Mouse (Mus musculus) Patski (cell line): ENCODE measurements around the gene Hoxd1. TPM values are rescaled to one million over a fixed set of nuclear protein-coding genes. Genes with fewer than 3 reads are reported as not detected.

Source experiments
- ATAC-seq: fragments of 100-300 bp; one replicate; pipeline ENCODE4 v1.8.0; 2021
- CTCF ChIA-PET: fragments of 350-600 bp; sonication (Branson Sonifier 250); formaldehyde crosslinking; loops from one replicate; lab custom pipeline; 2022; ENCODE audit warnings: inconsistent platforms; lab: Charles Lee
- POLR2A ChIA-PET: fragments of 350-600 bp; sonication (Branson Sonifier 250); formaldehyde crosslinking; loops from one replicate; lab custom pipeline; 2022; ENCODE audit warnings: antibody characterized with exemption, inconsistent platforms; lab: Charles Lee
- DNase-seq: peaks from one replicate; pipeline ENCODE4 v3.0.0-alpha.2; 2011; ENCODE audit warnings: low read depth, low spot score
- H3K27me3 ChIP-seq: fragments of 371-371 bp; one replicate; pipeline ENCODE4 v1.5.1; 2021
- CTCF ChIP-seq: fragments of 100-300 bp; IDR thresholded peaks from one replicate; pipeline ENCODE4 v1.5.1; 2021
- in situ Hi-C: fragments of 300-500 bp; cut with MboI; formaldehyde crosslinking; loops from 3 replicates; pipeline ENCODE4 v1.11.1; 2018; ENCODE audit warnings: low pct_unique_long_range_greater_than_20kb, mixed read lengths
- polyA plus RNA-seq: library from polyadenylated mRNA; unstranded; gene quantifications from one replicate; pipeline ENCODE4 v1.2.3, GENCODE M21; 2021

Hoxd1 gene
- polyA plus RNA-seq, 1 experiment from 2014 or later, result not detected

GRCm38 (mm10) chr2:74739869-74740268 is 22.9 kb upstream of the Hoxd1 start:
- H3K27me3 ChIP-seq, result no peaks in the 10 kb centered on the region
- TF ChIP-seq CTCF, result no peak
- no peak for ATAC-seq
- in situ Hi-C loops, result no loop called here
- ChIA-PET CTCF (no interaction called here), POLR2A (no interaction called here)
- DNase-seq, result no peak

- no peaks in the 10 kb centered on the region for H3K27me3 ChIP-seq
- ATAC-seq, result no peak
- DNase-seq, result no peak
- CTCF ChIA-PET, result no interaction called here
- POLR2A ChIA-PET, result no interaction called here
- TF ChIP-seq CTCF, result no peak
- in situ Hi-C loops, result no loop called here
These were observed 22.3 kb upstream of the Hoxd1 start for GRCm38 (mm10) chr2:74740311-74741091.

GRCm38 (mm10) chr2:74741252-74741978 is 21.4 kb upstream of the Hoxd1 start:
- ATAC-seq (no peak), DNase-seq (no peak)
- no peaks in the 10 kb centered on the region for H3K27me3 ChIP-seq
- POLR2A ChIA-PET, result no interaction called here
- no peak for TF ChIP-seq CTCF
- CTCF ChIA-PET, result no interaction called here
- in situ Hi-C loops, result no loop called here

GRCm38 (mm10) chr2:74741979-74742277 is 20.9 kb upstream of the Hoxd1 start:
- ATAC-seq (no peak), DNase-seq (no peak)
- in situ Hi-C loops, result no loop called here
- ChIA-PET CTCF (no interaction called here), POLR2A (no interaction called here)
- no peak for TF ChIP-seq CTCF
- no peaks in the 10 kb centered on the region for H3K27me3 ChIP-seq

GRCm38 (mm10) chr2:74745540-74746297 is 17.1 kb upstream of the Hoxd1 start:
- DNase-seq, result no peak
- in situ Hi-C loops, result no loop called here
- ATAC-seq, result no peak
- H3K27me3 ChIP-seq, result peaks cover under 1% of the 10 kb centered on the region
- ChIA-PET POLR2A (no interaction called here), CTCF (no interaction called here)
- TF ChIP-seq CTCF, result no peak

- in situ Hi-C loops, result no loop called here
- ATAC-seq, result no peak
- TF ChIP-seq CTCF, result no peak
- POLR2A ChIA-PET, result no interaction called here
- no peak for DNase-seq
- CTCF ChIA-PET, result no interaction called here
- H3K27me3 ChIP-seq, result peaks cover 2% of the 10 kb centered on the region
These were observed 16.4 kb upstream of the Hoxd1 start for GRCm38 (mm10) chr2:74746298-74746921.

GRCm38 (mm10) chr2:74747006-74747405 is 15.8 kb upstream of the Hoxd1 start:
- ChIA-PET CTCF (no interaction called here), POLR2A (no interaction called here)
- DNase-seq, result no peak
- H3K27me3 ChIP-seq, result peaks cover 2% of the 10 kb centered on the region
- in situ Hi-C loops, result no loop called here
- no peak for TF ChIP-seq CTCF
- no peak for ATAC-seq

- in situ Hi-C loops, result no loop called here
- ATAC-seq, result no peak
- ChIA-PET POLR2A (no interaction called here), CTCF (no interaction called here)
- peaks cover 2% of the 10 kb centered on the region for H3K27me3 ChIP-seq
- no peak for DNase-seq
- no peak for TF ChIP-seq CTCF
These were observed 15.1 kb upstream of the Hoxd1 start for GRCm38 (mm10) chr2:74747661-74748141.

GRCm38 (mm10) chr2:74748436-74748995 is 14.3 kb upstream of the Hoxd1 start:
- TF ChIP-seq CTCF, result no peak
- DNase-seq, result no peak
- H3K27me3 ChIP-seq, result peaks cover 2% of the 10 kb centered on the region

More at GRCm38 (mm10) chr2:74748436-74748995, 14.3 kb upstream of the Hoxd1 start:
- POLR2A ChIA-PET, result no interaction called here
- CTCF ChIA-PET, result no interaction called here
- no peak for ATAC-seq
- in situ Hi-C loops, result no loop called here
